Mouse (Mus musculus): Measurements from ENCODE around the gene Gm10563. TPM values are rescaled to one million over a fixed set of nuclear protein-coding genes. Genes with fewer than 3 reads are reported as not detected.

Gm10563 gene
- polyA plus RNA-seq (2014; fragmentation: Illumina TruSeq; extraction: RNeasy Lipid Tissue Mini Kit (QIAGEN cat#74804)) = not detected

GRCm38 (mm10) chr4:155645308-155645707 lies at the start of gene Gm10563:
Gm10563 (minus strand) TSS chr4:155645408.

DNA sequence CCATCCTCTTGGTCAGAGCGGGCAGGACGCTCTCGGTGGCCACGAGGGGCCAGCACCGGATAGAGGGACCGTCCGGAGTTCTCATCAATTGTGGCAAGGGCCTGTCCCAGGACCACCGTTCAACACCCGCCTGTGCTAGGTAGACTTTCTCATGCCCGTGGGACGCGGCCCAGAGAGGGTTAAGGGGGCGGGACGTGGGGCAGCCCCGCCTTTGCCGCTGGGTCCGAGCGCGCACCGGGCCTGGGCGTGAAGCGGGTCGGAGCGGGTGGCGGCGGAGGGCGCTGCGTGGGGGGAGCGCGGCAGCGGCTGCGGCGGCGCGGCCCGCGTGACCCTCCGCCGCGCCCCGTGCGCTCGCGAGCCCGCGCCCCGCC lies 48.9 kb upstream of the Gm10563 start, which contains the start of gene Fndc10:
TSS of gene Fndc10 (plus strand) at position 232 of the 371 bp plus-strand sequence.

DNA sequence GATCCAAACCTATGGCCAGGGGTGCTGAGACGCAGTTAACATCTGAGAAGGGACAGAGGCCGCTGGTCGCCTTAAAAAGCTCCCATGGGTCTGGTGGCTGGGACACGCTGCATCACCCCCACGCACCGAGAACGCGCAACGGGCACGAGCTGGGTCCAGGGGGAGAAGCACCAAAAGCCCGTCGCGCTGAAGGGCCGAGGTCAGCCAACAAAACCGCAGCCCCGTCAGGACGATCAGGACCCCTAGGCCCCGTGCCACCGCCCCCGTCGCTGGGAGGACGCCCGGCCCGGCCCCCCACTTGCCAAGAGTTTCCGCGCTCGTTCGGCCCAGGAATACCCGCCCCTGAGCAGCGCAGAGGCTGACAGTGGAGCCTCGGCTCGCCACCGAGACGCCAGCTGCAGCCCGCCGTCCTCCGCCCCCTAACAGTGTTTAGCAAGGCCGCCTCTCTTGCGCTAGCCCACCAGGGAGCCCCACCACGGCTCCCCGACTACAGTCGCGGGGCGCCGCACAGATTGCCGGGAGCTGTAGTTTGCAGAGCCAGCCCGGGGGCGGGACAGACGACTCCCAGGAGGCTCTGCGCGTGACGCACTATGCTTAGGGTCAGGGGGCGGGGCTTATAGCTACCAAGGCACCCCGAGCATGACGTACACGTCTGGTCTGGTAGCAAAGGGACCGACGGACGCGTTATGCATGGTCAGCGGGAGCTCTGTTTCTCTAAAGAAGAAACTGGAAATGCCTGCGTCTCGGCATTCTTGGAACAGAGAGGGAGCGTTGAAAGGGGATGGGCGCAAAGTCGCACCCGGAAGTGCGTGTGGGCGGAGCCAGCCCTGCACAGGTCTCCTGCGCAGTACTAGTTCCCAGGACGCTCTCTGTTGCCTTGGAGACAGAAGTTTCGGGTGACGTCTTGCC lies 23.7 kb upstream of the Gm10563 start, which contains the start of gene Mib2:
TSS of gene Mib2 (minus strand) at position 510 of the 909 bp plus-strand sequence.

DNA sequence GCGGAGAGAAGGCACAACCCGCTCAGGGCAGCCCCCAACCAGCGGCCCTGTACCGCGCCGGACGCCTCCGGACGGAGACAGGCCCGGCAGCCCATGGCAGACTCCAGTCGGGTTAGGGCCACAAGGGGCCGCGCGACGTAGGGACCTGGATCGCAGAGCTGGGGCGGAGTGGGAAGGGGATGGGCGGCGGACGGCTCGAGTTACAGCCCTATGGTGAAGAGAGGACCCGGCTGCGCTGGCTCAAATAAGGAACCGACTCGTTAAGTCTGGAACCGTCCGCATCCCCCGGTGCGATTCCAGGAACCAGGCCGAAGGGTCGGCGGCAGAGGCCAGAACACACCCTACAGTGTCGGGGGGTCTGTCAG lies 7.9 kb upstream of the Gm10563 start, which contains the start of gene Mmp23:
TSS of gene Mmp23 (minus strand) at position 299 of the 365 bp plus-strand sequence.

GRCm38 (mm10) chr4:155624338-155625291 lies 20.6 kb downstream of the Gm10563 start, which contains the start of gene Cdk11b:
Cdk11b (plus strand) TSS chr4:155624854.

GRCm38 (mm10) chr4:155601091-155601996 lies 43.9 kb downstream of the Gm10563 start, which contains the start of gene Slc35e2:
Slc35e2 (plus strand) TSS chr4:155601416.

Other genes starting within 250 kb of the Gm10563 start
- gene Gabrd, start 247.3 kb downstream of the Gm10563 start, polyA plus RNA-seq (2014; fragmentation: Illumina TruSeq; extraction: RNeasy Lipid Tissue Mini Kit (QIAGEN cat#74804)) = not detected
- 1.4 TPM for gene Cfap74, start 236.2 kb downstream of the Gm10563 start, polyA plus RNA-seq (2014; fragmentation: Illumina TruSeq; extraction: RNeasy Lipid Tissue Mini Kit (QIAGEN cat#74804))
- gene Tmem52, start 176.3 kb downstream of the Gm10563 start, polyA plus RNA-seq (2014; fragmentation: Illumina TruSeq; extraction: RNeasy Lipid Tissue Mini Kit (QIAGEN cat#74804)) = not detected
- gene Gnb1, start 154.0 kb downstream of the Gm10563 start, polyA plus RNA-seq (2014; fragmentation: Illumina TruSeq; extraction: RNeasy Lipid Tissue Mini Kit (QIAGEN cat#74804)) = 275 TPM
- 50.3 TPM for gene Nadk, start 83.0 kb downstream of the Gm10563 start, polyA plus RNA-seq (2014; fragmentation: Illumina TruSeq; extraction: RNeasy Lipid Tissue Mini Kit (QIAGEN cat#74804))
- gene Slc35e2, start 44.0 kb downstream of the Gm10563 start, polyA plus RNA-seq (2014; fragmentation: Illumina TruSeq; extraction: RNeasy Lipid Tissue Mini Kit (QIAGEN cat#74804)) = 23.0 TPM
- gene Cdk11b, start 20.6 kb downstream of the Gm10563 start, polyA plus RNA-seq (2014; fragmentation: Illumina TruSeq; extraction: RNeasy Lipid Tissue Mini Kit (QIAGEN cat#74804)) = 76.8 TPM
- gene Mmp23, start 8.0 kb upstream of the Gm10563 start, polyA plus RNA-seq (2014; fragmentation: Illumina TruSeq; extraction: RNeasy Lipid Tissue Mini Kit (QIAGEN cat#74804)) = 2.3 TPM
- gene Mib2, start 23.8 kb upstream of the Gm10563 start, polyA plus RNA-seq (2014; fragmentation: Illumina TruSeq; extraction: RNeasy Lipid Tissue Mini Kit (QIAGEN cat#74804)) = 2.0 TPM
- 0.29 TPM for gene Fndc10, start 48.9 kb upstream of the Gm10563 start, polyA plus RNA-seq (2014; fragmentation: Illumina TruSeq; extraction: RNeasy Lipid Tissue Mini Kit (QIAGEN cat#74804))
- gene Ssu72, start 59.4 kb upstream of the Gm10563 start, polyA plus RNA-seq (2014; fragmentation: Illumina TruSeq; extraction: RNeasy Lipid Tissue Mini Kit (QIAGEN cat#74804)) = 75.1 TPM
- not detected for gene Tmem240, start 89.4 kb upstream of the Gm10563 start, polyA plus RNA-seq (2014; fragmentation: Illumina TruSeq; extraction: RNeasy Lipid Tissue Mini Kit (QIAGEN cat#74804))
- 5.5 TPM for gene Atad3a, start 115.7 kb upstream of the Gm10563 start, polyA plus RNA-seq (2014; fragmentation: Illumina TruSeq; extraction: RNeasy Lipid Tissue Mini Kit (QIAGEN cat#74804))
- 1.6 TPM for gene Vwa1, start 129.3 kb upstream of the Gm10563 start, polyA plus RNA-seq (2014; fragmentation: Illumina TruSeq; extraction: RNeasy Lipid Tissue Mini Kit (QIAGEN cat#74804))
- 0.77 TPM for gene Tmem88b, start 140.5 kb upstream of the Gm10563 start, polyA plus RNA-seq (2014; fragmentation: Illumina TruSeq; extraction: RNeasy Lipid Tissue Mini Kit (QIAGEN cat#74804))
- gene Ankrd65, start 145.0 kb upstream of the Gm10563 start, polyA plus RNA-seq (2014; fragmentation: Illumina TruSeq; extraction: RNeasy Lipid Tissue Mini Kit (QIAGEN cat#74804)) = not detected
- gene Mrpl20, start 157.5 kb upstream of the Gm10563 start, polyA plus RNA-seq (2014; fragmentation: Illumina TruSeq; extraction: RNeasy Lipid Tissue Mini Kit (QIAGEN cat#74804)) = 34.3 TPM
- gene Ccnl2, start 167.1 kb upstream of the Gm10563 start, polyA plus RNA-seq (2014; fragmentation: Illumina TruSeq; extraction: RNeasy Lipid Tissue Mini Kit (QIAGEN cat#74804)) = 39.8 TPM
- gene Aurkaip1, start 185.9 kb upstream of the Gm10563 start, polyA plus RNA-seq (2014; fragmentation: Illumina TruSeq; extraction: RNeasy Lipid Tissue Mini Kit (QIAGEN cat#74804)) = 3.9 TPM
- gene Mxra8, start 194.3 kb upstream of the Gm10563 start, polyA plus RNA-seq (2014; fragmentation: Illumina TruSeq; extraction: RNeasy Lipid Tissue Mini Kit (QIAGEN cat#74804)) = 108 TPM
- gene Dvl1, start 202.0 kb upstream of the Gm10563 start, polyA plus RNA-seq (2014; fragmentation: Illumina TruSeq; extraction: RNeasy Lipid Tissue Mini Kit (QIAGEN cat#74804)) = 0.94 TPM
- not detected for gene Tas1r3, start 218.0 kb upstream of the Gm10563 start, polyA plus RNA-seq (2014; fragmentation: Illumina TruSeq; extraction: RNeasy Lipid Tissue Mini Kit (QIAGEN cat#74804))
- gene Cptp, start 224.0 kb upstream of the Gm10563 start, polyA plus RNA-seq (2014; fragmentation: Illumina TruSeq; extraction: RNeasy Lipid Tissue Mini Kit (QIAGEN cat#74804)) = 3.6 TPM
- 2.1 TPM for gene Ints11, start 224.1 kb upstream of the Gm10563 start, polyA plus RNA-seq (2014; fragmentation: Illumina TruSeq; extraction: RNeasy Lipid Tissue Mini Kit (QIAGEN cat#74804))
- gene Pusl1, start 246.4 kb upstream of the Gm10563 start, polyA plus RNA-seq (2014; fragmentation: Illumina TruSeq; extraction: RNeasy Lipid Tissue Mini Kit (QIAGEN cat#74804)) = 0.77 TPM
- 0.48 TPM for gene Acap3, start 246.4 kb upstream of the Gm10563 start, polyA plus RNA-seq (2014; fragmentation: Illumina TruSeq; extraction: RNeasy Lipid Tissue Mini Kit (QIAGEN cat#74804))

Data from ovary, adult 10 weeks (tissue).